Mouse (Mus musculus) kidney, embryonic 14.5 days (tissue): ENCODE measurements around the gene Coq2. TPM values are rescaled to one million over a fixed set of nuclear protein-coding genes. Genes with fewer than 3 reads are reported as not detected.

Source experiments
- ATAC-seq: fragments of 200-750 bp; cut with Nextera tagmentation; 2 replicates; pipeline ENCODE4 v1.8.0; 2017; ENCODE audit warnings: moderate number of reproducible peaks, mild to moderate bottlenecking, moderate TSS enrichment, moderate library complexity; ENCODE audit not compliant: low FRiP score, low TSS enrichment
- H3K27ac ChIP-seq: fragments of 300-500 bp; sonication (generic); 2 replicates; pipeline ENCODE4 v1.5.1; 2014; ENCODE audit warnings: low read depth, mild to moderate bottlenecking, low read length, moderate library complexity, mixed read lengths
- H3K27me3 ChIP-seq: fragments of 300-500 bp; sonication (generic); 2 replicates; pipeline ENCODE4 v1.6.1; 2014; ENCODE audit warnings: mild to moderate bottlenecking, low read length; ENCODE audit not compliant: control insufficient read depth, insufficient read depth
- H3K36me3 ChIP-seq: fragments of 300-500 bp; sonication (generic); 2 replicates; pipeline ENCODE4 v1.6.1; 2014; ENCODE audit warnings: low read length, mixed read lengths; ENCODE audit not compliant: control insufficient read depth, insufficient read depth
- H3K4me1 ChIP-seq: fragments of 300-500 bp; sonication (generic); 2 replicates; pipeline ENCODE4 v1.6.1; 2014; ENCODE audit warnings: low read length, mixed read lengths; ENCODE audit not compliant: control insufficient read depth, insufficient read depth
- H3K4me2 ChIP-seq: fragments of 300-500 bp; sonication (generic); replicated peaks from 2 replicates; pipeline ENCODE4 v1.6.1; 2014; ENCODE audit warnings: low read depth, mild to moderate bottlenecking, low read length
- H3K4me3 ChIP-seq: fragments of 300-500 bp; sonication (generic); 2 replicates; pipeline ENCODE4 v1.5.1; 2014; ENCODE audit warnings: mild to moderate bottlenecking, low read length
- H3K9ac ChIP-seq: fragments of 300-500 bp; sonication (generic); 2 replicates; pipeline ENCODE4 v1.6.1; 2014; ENCODE audit warnings: low read depth, mild to moderate bottlenecking, low read length, moderate library complexity
- H3K9me3 ChIP-seq: fragments of 300-500 bp; sonication (generic); 2 replicates; pipeline ENCODE4 v1.6.1; 2016; ENCODE audit warnings: low read length; ENCODE audit not compliant: control insufficient read depth
- WGBS: fragments of 180-500 bp; shearing (Covaris S2); extraction: QIAGEN DNeasy Blood & Tissue Kit; methylation state at CpG from one replicate; pipeline ENCODE4 v1.1.7; 2014; 5-methylcytosine and 5-hydroxymethylcytosine counted together
- polyA plus RNA-seq: library from polyadenylated mRNA; unstranded; fragments of >200 nt; fragmentation: Nextera tagmentation; extraction: Ambion mirVana; gene quantifications from 2 replicates; pipeline ENCODE4 v1.2.1, GENCODE M21; 2014

The Coq2 gene
- polyA plus RNA-seq, 1 experiment from 2014 or later, result 76.4 TPM

DNA sequence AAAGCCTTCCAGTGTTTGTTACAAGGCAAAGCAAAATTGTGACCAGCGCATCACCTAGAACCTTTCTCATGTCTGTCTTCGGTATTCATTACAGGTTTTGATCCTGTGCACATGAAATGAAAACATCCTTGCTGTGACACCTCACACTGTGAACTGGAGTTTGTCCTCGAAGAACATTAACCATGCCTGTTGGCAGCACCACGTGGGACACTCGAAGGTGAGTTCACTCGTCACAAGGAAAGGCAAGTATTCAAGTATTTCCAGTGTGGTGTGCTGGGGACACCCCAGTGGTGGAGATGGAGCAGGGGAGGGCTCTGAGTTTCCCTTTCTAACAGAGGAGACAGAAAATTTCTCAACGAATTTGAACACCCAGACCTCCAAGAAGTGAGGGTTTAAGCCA, 24.0 kb downstream of the Coq2 start:
- Histone ChIP-seq H3K9me3 (no peaks in the 10 kb centered on the region), H3K4me3 (no peak overlapping the region), H3K9ac (no peak overlapping the region), H3K36me3 (peaks cover 21% of the 10 kb centered on the region), H3K4me1 (0 out of 2 replicates have a peak, but pooled peaks cover 6% of the 10 kb centered on the region), H3K27ac (no peak overlapping the region), H3K4me2 (no peak overlapping the region), H3K27me3 (no peaks in the 10 kb centered on the region)
- no peak for ATAC-seq
- WGBS, result 86% methylated on average over 7 of the region's 7 CpGs

DNA sequence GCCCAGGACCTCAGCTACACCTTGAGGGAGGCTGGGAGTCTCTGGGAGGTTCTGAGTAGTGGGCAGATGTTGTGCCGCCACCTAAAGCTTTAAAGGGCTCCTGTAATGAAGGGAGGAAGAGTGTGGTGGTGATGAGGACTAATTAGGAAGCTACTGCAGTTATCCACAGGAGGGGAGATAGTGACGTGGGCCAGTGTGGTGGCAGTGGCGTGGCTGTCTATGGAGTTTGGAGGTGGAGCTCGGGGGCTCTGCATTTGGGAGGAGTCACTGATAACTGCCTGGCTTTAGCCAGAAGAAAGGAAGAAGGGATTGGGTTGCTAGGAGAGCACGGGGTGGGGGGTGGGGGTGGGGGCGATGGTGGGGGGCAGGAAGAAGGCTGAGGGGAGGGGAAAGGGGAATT, 26.4 kb downstream of the Coq2 start:
- Histone ChIP-seq H3K9me3 (no peaks in the 10 kb centered on the region), H3K27ac (no peak overlapping the region), H3K27me3 (no peaks in the 10 kb centered on the region), H3K9ac (no peak overlapping the region), H3K4me3 (no peak overlapping the region), H3K4me2 (no peak overlapping the region), H3K4me1 (0 out of 2 replicates have a peak, but pooled peaks cover 6% of the 10 kb centered on the region), H3K36me3 (no peaks in the 10 kb centered on the region)
- WGBS, result 34% methylated on average over 6 of the region's 6 CpGs
- ATAC-seq, result peak; percentile 39; the same call in 1 of the 2 replicates

DNA sequence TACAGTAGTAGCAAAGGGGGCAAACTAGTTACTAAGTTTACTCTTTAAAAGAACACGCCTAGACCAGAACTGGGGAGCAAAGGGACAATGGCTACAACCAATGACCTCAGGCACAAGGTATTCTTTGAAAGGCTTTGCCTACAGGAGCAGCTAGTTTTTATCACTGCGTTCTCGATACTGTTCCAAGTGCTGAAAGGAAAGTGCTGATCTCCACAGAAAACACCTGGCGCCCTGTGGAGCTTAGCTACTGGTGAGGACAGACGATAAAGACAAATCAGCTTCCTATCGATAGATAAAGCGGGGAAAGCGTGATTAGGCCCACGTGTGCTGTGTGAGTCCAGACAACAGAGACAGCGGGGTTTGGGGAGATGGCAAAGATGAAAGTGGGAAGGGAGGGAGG, 26.9 kb downstream of the Coq2 start:
- 63% methylated on average over 10 of the region's 10 CpGs for WGBS
- Histone ChIP-seq H3K9me3 (no peaks in the 10 kb centered on the region), H3K9ac (no peak overlapping the region), H3K36me3 (no peaks in the 10 kb centered on the region), H3K27ac (no peak overlapping the region), H3K4me3 (no peak overlapping the region), H3K4me1 (0 out of 2 replicates have a peak, but pooled peaks cover 6% of the 10 kb centered on the region), H3K4me2 (no peak overlapping the region), H3K27me3 (no peaks in the 10 kb centered on the region)
- no peak for ATAC-seq

DNA sequence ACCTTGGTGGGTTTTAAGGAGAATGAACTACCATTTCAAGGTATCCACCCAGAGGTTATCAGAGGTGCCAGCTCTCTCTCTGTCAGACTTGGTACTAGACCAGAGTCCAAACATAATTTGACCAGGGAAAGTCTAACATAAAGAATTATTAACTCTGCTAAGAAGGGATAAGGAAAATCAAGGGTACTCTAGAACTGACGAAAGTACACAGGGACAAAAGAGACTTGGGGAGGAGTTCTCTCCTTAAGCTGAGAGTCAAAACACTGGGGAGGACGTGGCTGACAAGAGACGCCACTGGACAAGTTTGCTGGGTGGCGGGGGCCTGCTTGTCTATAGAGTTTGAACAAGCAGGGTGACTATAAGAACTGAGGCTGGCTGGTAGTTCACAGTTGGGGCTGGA, 28.4 kb downstream of the Coq2 start:
- Histone ChIP-seq H3K4me1 (0 out of 2 replicates have a peak, but pooled peaks cover 6% of the 10 kb centered on the region), H3K27ac (no peak overlapping the region), H3K4me2 (no peak overlapping the region), H3K27me3 (no peaks in the 10 kb centered on the region), H3K9ac (no peak overlapping the region), H3K4me3 (no peak overlapping the region), H3K9me3 (no peaks in the 10 kb centered on the region), H3K36me3 (no peaks in the 10 kb centered on the region)
- 80% methylated on average over 4 of the region's 4 CpGs for whole genome bisulfite sequencing
- ATAC-seq, result no peak

DNA sequence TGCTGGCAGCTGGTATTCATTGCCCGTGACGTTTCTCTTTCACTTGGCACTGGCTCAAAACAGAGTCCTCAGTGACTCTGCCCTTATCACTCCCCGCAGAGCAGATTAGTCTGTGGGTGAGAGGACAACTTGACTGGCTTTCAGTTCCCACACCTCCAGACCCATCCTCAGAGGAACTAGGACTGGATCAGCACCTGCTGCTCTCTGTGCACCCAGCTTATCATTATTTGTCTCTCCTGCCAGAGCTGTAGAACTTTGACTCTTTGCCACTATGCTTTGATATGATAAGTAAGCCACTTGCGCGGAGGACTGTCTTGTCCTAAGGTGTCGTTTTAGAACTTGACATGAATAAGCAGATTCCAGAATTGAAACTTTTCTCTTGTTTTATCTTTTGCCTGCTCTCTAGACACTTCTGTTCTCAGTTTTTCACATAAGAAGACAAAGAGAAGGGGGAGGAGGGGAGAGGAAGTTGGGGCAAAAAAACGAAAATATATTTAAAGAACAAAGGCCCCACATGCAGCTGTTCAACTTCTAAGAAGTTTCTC, 30.9 kb downstream of the Coq2 start:
- Histone ChIP-seq H3K36me3 (no peaks in the 10 kb centered on the region), H3K27me3 (no peaks in the 10 kb centered on the region), H3K9me3 (no peaks in the 10 kb centered on the region), H3K4me1 (0 out of 2 replicates have a peak, but pooled peaks cover 6% of the 10 kb centered on the region), H3K9ac (no peak overlapping the region), H3K27ac (no peak overlapping the region), H3K4me2 (no peak overlapping the region), H3K4me3 (no peak overlapping the region)
- no peak for ATAC-seq
- 74% methylated on average over 7 of the region's 7 CpGs for WGBS

DNA sequence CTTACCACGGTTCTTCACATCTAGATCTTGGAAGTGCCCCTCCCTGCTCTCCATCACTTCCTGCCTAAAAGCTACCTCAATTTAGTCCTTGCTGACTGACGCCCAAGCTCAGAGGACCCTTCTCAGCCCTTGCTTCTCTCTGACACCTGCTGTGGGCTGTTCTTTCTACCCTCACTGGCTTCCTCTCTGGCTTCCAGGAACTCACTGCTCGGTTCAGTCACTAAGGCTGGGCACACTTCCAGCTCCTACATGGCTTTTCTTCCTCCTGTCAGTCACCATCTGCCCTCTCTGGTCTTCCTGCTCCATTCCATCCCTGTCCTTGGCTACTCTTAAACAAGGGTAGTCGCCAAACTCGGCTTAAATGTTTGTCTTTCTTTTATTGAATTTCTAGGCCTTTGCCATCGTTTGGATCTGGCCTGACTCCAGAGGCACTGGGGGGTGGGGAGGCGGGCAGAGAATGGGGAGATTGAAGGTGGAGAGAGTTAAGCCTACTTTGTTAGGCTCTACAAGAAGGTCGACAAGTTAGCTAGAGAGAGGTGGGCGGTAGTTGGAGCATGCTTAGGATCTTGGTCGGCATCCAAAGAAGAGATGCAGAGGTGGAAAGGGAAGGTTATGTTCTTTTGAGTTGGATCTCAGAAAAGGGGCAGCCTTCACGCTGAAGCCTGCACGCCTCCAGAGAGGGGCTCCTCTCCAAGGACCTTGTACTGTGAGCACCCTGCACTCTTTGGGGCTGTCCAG, 31.5 kb downstream of the Coq2 start:
- Histone ChIP-seq H3K4me2 (no peak overlapping the region), H3K9me3 (no peaks in the 10 kb centered on the region), H3K4me3 (no peak overlapping the region), H3K9ac (no peak overlapping the region), H3K27me3 (no peaks in the 10 kb centered on the region), H3K27ac (no peak overlapping the region), H3K36me3 (no peaks in the 10 kb centered on the region), H3K4me1 (0 out of 2 replicates have a peak, but pooled peaks cover under 1% of the 10 kb centered on the region)
- 75% methylated on average over 12 of the region's 12 CpGs for whole genome bisulfite sequencing
- ATAC-seq, result no peak

DNA sequence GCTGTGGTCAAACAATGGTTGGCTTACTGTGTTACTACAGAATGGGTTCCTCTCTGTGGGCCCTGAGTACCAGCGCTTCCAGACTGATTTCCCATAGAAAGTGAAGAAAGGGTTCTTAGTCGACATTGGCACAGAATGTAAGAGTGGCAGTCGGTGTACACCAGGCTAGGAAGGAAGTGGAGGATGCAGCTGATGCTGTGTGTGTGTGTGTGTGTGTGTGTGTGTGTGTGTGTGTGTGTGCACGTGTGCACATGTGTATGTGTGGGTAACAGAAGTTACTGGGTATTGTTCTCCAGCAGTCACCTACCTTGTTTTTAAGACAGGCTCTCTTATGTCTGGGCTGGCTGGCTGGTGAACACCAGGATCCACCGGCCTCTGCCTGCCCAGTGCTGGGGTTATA, 32.6 kb downstream of the Coq2 start:
- 86% methylated on average over 5 of the region's 5 CpGs for WGBS
- H3K27ac ChIP-seq, result no peak overlapping the region

DNA sequence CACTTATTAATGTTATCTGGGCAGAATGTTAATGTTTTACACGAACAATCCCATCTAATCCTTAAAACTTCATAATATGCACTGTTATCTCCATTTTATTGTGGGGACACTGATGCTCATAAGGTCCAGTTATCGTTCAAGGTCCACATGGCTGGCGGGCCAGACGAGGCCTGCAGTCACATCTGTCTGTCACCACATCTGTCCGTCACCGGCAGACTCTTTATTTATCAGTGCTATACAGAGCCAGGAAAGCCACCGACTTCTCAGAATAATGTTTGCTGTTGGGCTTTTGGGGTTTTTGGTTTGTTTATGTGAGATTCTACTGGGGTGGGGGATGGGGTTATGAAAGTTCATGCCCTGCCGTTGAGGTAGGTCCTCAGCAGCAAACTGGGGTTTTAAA, 36.5 kb downstream of the Coq2 start:
- H3K4me3 ChIP-seq, result no peak overlapping the region
- H3K27me3 ChIP-seq, result no peaks in the 10 kb centered on the region
- no peak overlapping the region for H3K27ac ChIP-seq
- no peak overlapping the region for H3K9ac ChIP-seq
- no peak for ATAC-seq
- WGBS, result 83% methylated on average over 8 of the region's 8 CpGs
- no peak overlapping the region for H3K4me2 ChIP-seq
- H3K36me3 ChIP-seq, result no peaks in the 10 kb centered on the region
- H3K4me1 ChIP-seq, result no peaks in the 10 kb centered on the region
- no peaks in the 10 kb centered on the region for H3K9me3 ChIP-seq

More for the DNA sequence above, 32.6 kb downstream of the Coq2 start:
- no peaks in the 10 kb centered on the region for H3K9me3 ChIP-seq
- no peak overlapping the region for H3K4me3 ChIP-seq
- no peak for ATAC-seq
- no peak overlapping the region for H3K9ac ChIP-seq
- H3K4me1 ChIP-seq, result no peaks in the 10 kb centered on the region
- no peaks in the 10 kb centered on the region for H3K27me3 ChIP-seq
- no peaks in the 10 kb centered on the region for H3K36me3 ChIP-seq
- no peak overlapping the region for H3K4me2 ChIP-seq

DNA sequence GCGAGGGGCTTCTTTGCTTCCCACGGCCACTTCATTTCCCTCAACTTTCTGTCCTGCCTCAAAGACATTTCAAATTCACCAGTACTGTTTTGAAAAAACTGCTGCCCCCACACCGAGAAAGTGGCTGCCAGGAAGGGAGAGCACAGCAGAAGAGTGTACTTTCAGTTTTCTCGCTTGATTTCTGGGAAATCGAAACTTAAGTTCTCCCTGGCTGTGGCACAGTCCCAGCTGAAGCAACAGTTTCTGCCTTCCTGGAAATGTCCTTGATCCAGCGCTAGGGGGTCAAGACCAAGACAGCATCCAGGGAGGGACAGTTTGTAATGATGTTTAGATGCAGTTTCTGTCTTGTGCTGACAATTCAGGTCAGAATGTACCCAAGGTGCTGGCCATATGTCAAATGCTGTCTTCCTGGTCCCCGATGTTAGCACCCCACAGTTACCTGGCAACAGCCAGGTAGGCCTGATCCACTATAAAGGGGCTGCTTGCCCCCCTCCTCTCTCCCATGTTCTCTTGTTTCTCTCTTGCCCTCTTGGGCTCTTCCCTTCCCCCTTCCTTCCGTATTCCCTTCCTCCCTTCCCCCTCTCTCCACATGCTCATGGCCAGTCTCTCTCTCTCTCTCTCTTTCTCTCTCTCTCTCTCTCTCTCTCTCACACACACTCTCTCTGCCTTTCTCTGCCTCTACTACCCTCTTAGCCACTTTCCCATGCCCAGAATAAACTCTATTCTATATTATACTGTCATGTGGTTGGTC, 38.0 kb downstream of the Coq2 start:
- Histone ChIP-seq H3K4me2 (no peak overlapping the region), H3K9me3 (no peaks in the 10 kb centered on the region), H3K36me3 (no peaks in the 10 kb centered on the region), H3K4me3 (no peak overlapping the region), H3K27ac (no peak overlapping the region), H3K4me1 (no peaks in the 10 kb centered on the region), H3K27me3 (no peaks in the 10 kb centered on the region), H3K9ac (no peak overlapping the region)
- WGBS, result 71% methylated on average over 8 of the region's 8 CpGs
- no peak for ATAC-seq
